Mouse (Mus musculus): ENCODE data around the gene Slc9a8.

Gene Slc9a8

GRCm38 (mm10) chr2:167449331-167450275 lies 28.1 kb downstream of the Slc9a8 start:
- no peak for DNase-seq (ENCODE audit: low spot score)

- no peak for DNase-seq (ENCODE audit: low spot score)
These were observed 29.1 kb downstream of the Slc9a8 start for GRCm38 (mm10) chr2:167450647-167451046.

GRCm38 (mm10) chr2:167453814-167454213 lies 32.3 kb downstream of the Slc9a8 start:
- DNase-seq (ENCODE audit: low spot score): peak; percentile 60

GRCm38 (mm10) chr2:167456361-167457020 lies 35.0 kb downstream of the Slc9a8 start:
- DNase-seq (ENCODE audit: low spot score): no peak

- DNase-seq (ENCODE audit: low spot score): no peak
These were observed 35.7 kb downstream of the Slc9a8 start for GRCm38 (mm10) chr2:167457213-167457612.

GRCm38 (mm10) chr2:167458548-167458947 lies 37.0 kb downstream of the Slc9a8 start:
- no peak for DNase-seq (ENCODE audit: low spot score)

GRCm38 (mm10) chr2:167459071-167459865 lies 37.8 kb downstream of the Slc9a8 start:
- no peak for DNase-seq (ENCODE audit: low spot score)

- peak; percentile 39 for DNase-seq (ENCODE audit: low spot score)
These were observed 41.4 kb downstream of the Slc9a8 start for GRCm38 (mm10) chr2:167462954-167463353.

- DNase-seq (ENCODE audit: low spot score): no peak
These were observed 42.3 kb downstream of the Slc9a8 start for GRCm38 (mm10) chr2:167463802-167464201.

- no peak for DNase-seq (ENCODE audit: low spot score)
These were observed 44.4 kb downstream of the Slc9a8 start for GRCm38 (mm10) chr2:167465951-167466350.

- DNase-seq (ENCODE audit: low spot score): no peak
These were observed 45.7 kb downstream of the Slc9a8 start for GRCm38 (mm10) chr2:167467214-167467613.

GRCm38 (mm10) chr2:167468444-167468843 lies 46.9 kb downstream of the Slc9a8 start:
- no peak for DNase-seq (ENCODE audit: low spot score)

- no peak for DNase-seq (ENCODE audit: low spot score)
These were observed 49.1 kb downstream of the Slc9a8 start for GRCm38 (mm10) chr2:167470611-167471010.

- no peak for DNase-seq (ENCODE audit: low spot score)
These were observed 50.1 kb downstream of the Slc9a8 start for GRCm38 (mm10) chr2:167471585-167471984.

- DNase-seq (ENCODE audit: low spot score): no peak
These were observed 52.7 kb downstream of the Slc9a8 start for GRCm38 (mm10) chr2:167474218-167474617.

- no peak for DNase-seq (ENCODE audit: low spot score)
These were observed 54.1 kb downstream of the Slc9a8 start for GRCm38 (mm10) chr2:167475596-167475995.

GRCm38 (mm10) chr2:167476200-167476688 lies 54.7 kb downstream of the Slc9a8 start:
- DNase-seq (ENCODE audit: low spot score): peak; percentile 82

- no peak for DNase-seq (ENCODE audit: low spot score)
These were observed 55.2 kb downstream of the Slc9a8 start for GRCm38 (mm10) chr2:167476762-167477161.

GRCm38 (mm10) chr2:167478128-167478527 lies 56.6 kb downstream of the Slc9a8 start:
- DNase-seq (ENCODE audit: low spot score): no peak

- no peak for DNase-seq (ENCODE audit: low spot score)
These were observed 58.0 kb downstream of the Slc9a8 start for GRCm38 (mm10) chr2:167479501-167479900.

GRCm38 (mm10) chr2:167482681-167483080 lies 61.2 kb downstream of the Slc9a8 start:
- no peak for DNase-seq (ENCODE audit: low spot score)

Data from layer of hippocampus, adult 11-12 months (tissue).